Mouse (Mus musculus): Measurements from ENCODE around the gene Slc25a39. TPM values are rescaled to one million over a fixed set of nuclear protein-coding genes. Genes with fewer than 3 reads are reported as not detected.

The Slc25a39 gene
- total and polyA plus RNA-seq, 3 experiments = 183 to 325 TPM; not detected in 1

DNA sequence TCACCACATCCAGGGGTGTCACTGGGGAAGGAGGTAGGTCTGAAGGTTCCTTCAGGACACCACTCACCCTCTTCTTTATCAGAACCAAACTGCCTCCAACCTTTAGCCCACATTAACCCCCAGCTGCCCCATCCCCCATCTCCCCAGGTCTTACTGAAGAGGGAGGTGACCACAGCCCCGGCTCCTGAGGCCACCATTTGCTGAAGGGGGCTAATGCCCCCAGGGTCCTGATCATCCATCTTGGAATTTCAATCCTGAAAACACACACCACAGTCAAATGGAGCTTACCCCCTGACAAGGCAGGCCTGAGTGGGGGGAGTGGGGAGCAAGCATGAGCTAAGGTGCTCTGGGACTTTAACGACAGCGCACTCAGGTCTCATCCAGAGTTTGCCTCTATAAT, 1.3 kb downstream of the Slc25a39 start (continued):
- TF ChIP-seq HCFC1 (IDR thresholded peaks at IDR 0.05; ENCODE audit: low read depth, low read length) (no peak), TCF12 (IDR thresholded peaks at IDR 0.05; ENCODE audit: low read depth, low read length) (no peak), MAFK (IDR thresholded peaks at IDR 0.05; ENCODE audit: borderline replicate concordance, low read depth, low read length) (no peak)

DNA sequence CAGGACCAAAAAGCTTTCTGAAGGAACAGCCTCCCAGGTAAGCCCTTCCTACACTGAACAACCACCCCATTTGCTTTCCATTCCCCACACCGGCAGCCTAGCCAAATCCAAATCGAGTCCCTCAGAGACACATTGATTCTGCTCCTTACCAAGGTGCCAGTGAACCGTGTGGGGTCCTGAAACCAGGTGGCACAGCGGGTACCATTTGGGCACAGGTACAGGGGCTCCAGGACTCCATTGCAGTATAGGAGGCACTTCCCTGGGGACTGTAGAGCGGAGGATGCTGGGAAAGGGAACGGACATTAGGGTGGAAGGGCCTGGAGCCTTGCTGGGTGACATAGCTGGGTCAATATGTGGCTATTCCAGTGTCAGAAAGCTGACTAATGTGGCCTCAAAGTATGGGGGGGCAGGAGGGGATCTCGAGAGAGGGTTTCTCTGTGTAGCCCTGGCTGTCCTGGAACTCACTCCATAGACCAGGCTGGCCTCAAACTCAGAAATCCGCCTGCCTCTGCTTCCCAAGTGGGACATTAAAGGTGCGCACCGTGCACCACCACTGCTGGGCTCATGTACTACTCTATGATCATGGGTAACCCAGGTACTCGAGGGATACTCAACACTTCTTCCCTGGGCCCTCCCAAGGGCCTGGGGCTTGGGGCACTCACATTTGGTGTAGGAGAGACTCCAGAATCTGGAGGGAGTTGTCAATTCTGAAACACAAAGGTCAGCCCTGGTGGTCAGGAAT, 2.0 kb downstream of the Slc25a39 start:
- Histone ChIP-seq H3K27ac (ENCODE audit: control insufficient read depth, low read depth, low read length) (no peak overlapping the region), H3K9ac (ENCODE audit: control insufficient read depth, low read depth, low read length, poor library complexity, severe bottlenecking) (peak overlapping the region; percentile 87; the same call in 1 of the 2 replicates), H3K4me3 (ENCODE audit: control insufficient read depth in 1 of 2, insufficient read depth in 1 of 2, low read depth in 2 of 2, low read length in 2 of 2) (no peak overlapping the region), H3K4me1 (ENCODE audit: control insufficient read depth in 1 of 2, insufficient read depth in 2 of 2, low read length in 2 of 2) (peaks cover 6 to 14% of the 10 kb centered on the region in 2 experiments), H3K9me3 (replicated peaks; ENCODE audit: insufficient read depth, low read length) (no peaks in the 10 kb centered on the region), H3K79me2 (ENCODE audit: control insufficient read depth, insufficient read depth, low read length, poor library complexity) (peaks cover 19% of the 10 kb centered on the region), H3K27me3 (ENCODE audit: control insufficient read depth in 1 of 2, insufficient read depth in 2 of 2, low read length in 2 of 2) (no peaks in the 10 kb centered on the region), H3K36me3 (ENCODE audit: control insufficient read depth in 1 of 2, insufficient read depth in 2 of 2, low read length in 2 of 2) (peaks cover 0 to 14% of the 10 kb centered on the region in 2 experiments; a peak in 2 of 4 replicates)
- no peak for DNase-seq (ENCODE audit: low read depth, low spot score)
- TF ChIP-seq USF1 (IDR thresholded peaks at IDR 0.05; ENCODE audit: low read depth, low read length) (no peak), CHD2 (IDR thresholded peaks at IDR 0.05; ENCODE audit: low read length) (no peak), UBTF (IDR thresholded peaks at IDR 0.05; ENCODE audit: borderline replicate concordance, insufficient read depth, low read depth, low read length) (no peak), MYC (IDR thresholded peaks at IDR 0.05; ENCODE audit: low read depth, low read length) (no peak), RAD21 (IDR thresholded peaks at IDR 0.05; ENCODE audit: low read depth, low read length) (no peak), MYB (IDR thresholded peaks at IDR 0.05; ENCODE audit: low read depth, low read length) (no peak), CTCF (IDR thresholded peaks at IDR 0.05 in 2 of 3, conservative IDR thresholded peaks at IDR 0.05 in 1 of 3; ENCODE audit: control insufficient read depth in 1 of 3, insufficient read depth in 1 of 3, low read depth in 2 of 3, low read length in 3 of 3, poor library complexity in 1 of 3, severe bottlenecking in 1 of 3) (no peak), BHLHE40 (IDR thresholded peaks at IDR 0.05; ENCODE audit: borderline replicate concordance, low read depth, low read length) (no peak), GABPA (IDR thresholded peaks at IDR 0.05; ENCODE audit: low read depth, low read length) (no peak), ZNF384 (IDR thresholded peaks at IDR 0.05; ENCODE audit: low read depth, low read length) (no peak), RCOR1 (IDR thresholded peaks at IDR 0.05; ENCODE audit: low read depth, low read length) (no peak), TBP (IDR thresholded peaks at IDR 0.05; ENCODE audit: low read depth, low read length) (no peak), ETS1 (IDR thresholded peaks at IDR 0.05; ENCODE audit: low read depth, low read length) (no peak), KAT2A (conservative IDR thresholded peaks at IDR 0.05; ENCODE audit: low read depth, low read length) (no peak), GATA1 (IDR thresholded peaks at IDR 0.05; ENCODE audit: low read depth, low read length) (no peak), POLR2A (IDR thresholded peaks at IDR 0.05; ENCODE audit: control insufficient read depth in 1 of 2, insufficient read depth in 1 of 2, low read depth in 1 of 2, low read length in 2 of 2, poor library complexity in 1 of 2) (no peak), MAX (IDR thresholded peaks at IDR 0.05; ENCODE audit: low read length) (no peak), MEF2A (IDR thresholded peaks at IDR 0.05; ENCODE audit: extremely low read depth, insufficient replicate concordance, low read depth, low read length, poor library complexity, severe bottlenecking) (no peak)

Measured in MEL (cell line).